Mouse (Mus musculus) liver, postnatal 0 days (tissue): Measurements from ENCODE around the gene Efcab11.

Experiments used
- CTCF ChIP-seq: sonication (generic); IDR thresholded peaks from 2 replicates; pipeline ENCODE4 v1.5.1; 2016; ENCODE audit warnings: antibody characterized with exemption, low read depth
- EP300 ChIP-seq: IDR thresholded peaks from 2 replicates; pipeline ENCODE4 v1.6.1; 2016; ENCODE audit warnings: antibody characterized with exemption, low read depth, mild to moderate bottlenecking

GRCm38 (mm10) chr12:99685451-99686100, 198.7 kb downstream of the Efcab11 start:
- TF ChIP-seq CTCF = no peak
- no peak for TF ChIP-seq EP300
